Mouse (Mus musculus): ENCODE measurements at regions not wholly inside any gene's neighbourhood (a gene's known extent, or its start where the extent isn't known, plus 50 kb on each side); places are given as distances from the start of the nearest gene placed in this dataset.

DNA sequence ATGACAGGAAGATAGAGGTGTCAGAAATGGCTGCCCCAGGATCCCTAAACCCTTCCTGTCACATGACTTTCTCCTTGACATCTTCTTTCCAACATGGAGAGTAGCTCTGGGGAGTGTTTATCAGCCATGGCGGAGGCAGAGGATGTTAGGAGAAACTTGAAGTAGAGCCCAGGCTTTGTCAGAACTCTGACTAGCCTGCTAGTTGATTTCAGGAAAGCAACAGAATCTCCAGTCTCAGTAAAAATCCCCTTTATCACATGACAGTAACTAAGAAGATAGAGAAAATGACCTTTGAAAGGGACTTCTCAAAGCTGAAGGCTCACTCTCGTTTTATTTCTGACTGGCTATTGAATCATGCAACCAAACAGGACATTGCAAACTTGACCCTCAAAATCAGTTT lies 76.3 kb upstream of the Glrp1 start:
- Histone ChIP-seq H3K27me3 (ENCODE audit: control insufficient read depth, insufficient read depth, low read length) (no peaks in the 10 kb centered on the region), H3K36me3 (ENCODE audit: control insufficient read depth, insufficient read depth, low read length) (no peaks in the 10 kb centered on the region), H3K4me3 (ENCODE audit: low read depth, low read length) (no peak overlapping the region), H3K9me3 (ENCODE audit: control insufficient read depth, low read length) (no peaks in the 10 kb centered on the region), H3K4me2 (ENCODE audit: low read depth, low read length, severe bottlenecking) (no peak overlapping the region), H3K9ac (ENCODE audit: low read length) (no peak overlapping the region), H3K4me1 (replicated peaks; ENCODE audit: control insufficient read depth, insufficient read depth, low read length) (no peaks in the 10 kb centered on the region), H3K27ac (ENCODE audit: low read depth, low read length) (no peak overlapping the region)
- DNase-seq (ENCODE audit: low spot score) = no peak
- 89% methylated on average over 2 of the region's 2 CpGs for WGBS
- ATAC-seq (replicated peaks; ENCODE audit: low FRiP score) = no peak

DNA sequence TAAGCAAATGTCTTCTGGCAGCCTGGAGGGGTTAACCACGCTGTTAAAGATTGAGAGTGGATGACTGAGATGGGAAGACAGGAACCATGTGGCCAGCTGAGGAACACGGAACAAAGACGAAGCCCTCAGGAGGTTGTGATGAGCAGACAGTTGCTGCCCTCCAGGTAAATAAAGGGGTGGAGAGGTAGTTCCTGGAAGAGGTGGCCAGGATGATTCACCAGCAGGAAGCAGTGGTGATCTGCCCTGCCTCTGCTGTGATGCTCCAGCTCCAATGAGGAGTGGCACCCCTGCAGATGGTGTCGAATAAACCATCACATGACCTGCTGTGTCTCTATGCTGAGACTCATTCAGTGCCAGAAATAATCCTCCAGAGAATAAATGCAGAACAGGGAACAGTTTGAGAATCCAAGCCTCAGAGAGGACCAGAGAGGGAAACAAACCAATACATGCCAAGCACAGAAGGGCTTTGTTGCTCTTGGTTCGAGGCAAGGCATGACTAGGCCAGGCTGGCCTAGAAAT lies 74.7 kb upstream of the Glrp1 start:
- Histone ChIP-seq H3K27ac (ENCODE audit: low read depth, low read length) (no peak overlapping the region), H3K4me2 (ENCODE audit: low read depth, low read length, severe bottlenecking) (no peak overlapping the region), H3K4me1 (replicated peaks; ENCODE audit: control insufficient read depth, insufficient read depth, low read length) (no peaks in the 10 kb centered on the region), H3K4me3 (ENCODE audit: low read depth, low read length) (no peak overlapping the region), H3K27me3 (ENCODE audit: control insufficient read depth, insufficient read depth, low read length) (no peaks in the 10 kb centered on the region), H3K9me3 (ENCODE audit: control insufficient read depth, low read length) (no peaks in the 10 kb centered on the region), H3K36me3 (ENCODE audit: control insufficient read depth, insufficient read depth, low read length) (no peaks in the 10 kb centered on the region), H3K9ac (ENCODE audit: low read length) (no peak overlapping the region)
- DNase-seq (ENCODE audit: low spot score) (no peak), ATAC-seq (replicated peaks; ENCODE audit: low FRiP score) (no peak)
- 79% methylated on average over 5 of the region's 5 CpGs for WGBS

DNA sequence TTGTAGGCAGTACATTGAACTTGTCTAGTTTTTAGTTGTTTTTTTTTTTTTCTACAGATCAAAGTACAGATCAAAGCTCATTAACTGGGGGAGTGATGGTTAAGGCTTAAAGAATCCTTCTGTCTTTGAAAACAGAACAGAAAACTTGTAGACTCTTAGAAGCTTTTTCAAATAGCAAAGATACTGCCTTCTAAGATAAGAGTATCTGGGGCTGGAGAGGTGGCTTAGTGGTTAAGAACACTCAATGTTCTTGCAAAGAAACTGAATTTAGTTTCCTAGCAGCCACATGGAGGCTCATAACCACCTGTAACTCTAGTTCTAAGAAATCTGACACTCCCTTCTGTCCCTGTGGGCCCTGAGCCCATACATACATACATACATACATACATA lies 68.4 kb upstream of the Glrp1 start:
- DNase-seq (ENCODE audit: low spot score) = no peak
- H3K4me3 ChIP-seq (ENCODE audit: low read depth, low read length) = no peak overlapping the region
- H3K4me1 ChIP-seq (replicated peaks; ENCODE audit: control insufficient read depth, insufficient read depth, low read length) = no peaks in the 10 kb centered on the region
- no peak overlapping the region for H3K27ac ChIP-seq (ENCODE audit: low read depth, low read length)
- no peaks in the 10 kb centered on the region for H3K27me3 ChIP-seq (ENCODE audit: control insufficient read depth, insufficient read depth, low read length)
- no peaks in the 10 kb centered on the region for H3K9me3 ChIP-seq (ENCODE audit: control insufficient read depth, low read length)
- no peak for ATAC-seq (replicated peaks; ENCODE audit: low FRiP score)
- no peak overlapping the region for H3K9ac ChIP-seq (ENCODE audit: low read length)
- H3K36me3 ChIP-seq (ENCODE audit: control insufficient read depth, insufficient read depth, low read length) = no peaks in the 10 kb centered on the region
- no peak overlapping the region for H3K4me2 ChIP-seq (ENCODE audit: low read depth, low read length, severe bottlenecking)

DNA sequence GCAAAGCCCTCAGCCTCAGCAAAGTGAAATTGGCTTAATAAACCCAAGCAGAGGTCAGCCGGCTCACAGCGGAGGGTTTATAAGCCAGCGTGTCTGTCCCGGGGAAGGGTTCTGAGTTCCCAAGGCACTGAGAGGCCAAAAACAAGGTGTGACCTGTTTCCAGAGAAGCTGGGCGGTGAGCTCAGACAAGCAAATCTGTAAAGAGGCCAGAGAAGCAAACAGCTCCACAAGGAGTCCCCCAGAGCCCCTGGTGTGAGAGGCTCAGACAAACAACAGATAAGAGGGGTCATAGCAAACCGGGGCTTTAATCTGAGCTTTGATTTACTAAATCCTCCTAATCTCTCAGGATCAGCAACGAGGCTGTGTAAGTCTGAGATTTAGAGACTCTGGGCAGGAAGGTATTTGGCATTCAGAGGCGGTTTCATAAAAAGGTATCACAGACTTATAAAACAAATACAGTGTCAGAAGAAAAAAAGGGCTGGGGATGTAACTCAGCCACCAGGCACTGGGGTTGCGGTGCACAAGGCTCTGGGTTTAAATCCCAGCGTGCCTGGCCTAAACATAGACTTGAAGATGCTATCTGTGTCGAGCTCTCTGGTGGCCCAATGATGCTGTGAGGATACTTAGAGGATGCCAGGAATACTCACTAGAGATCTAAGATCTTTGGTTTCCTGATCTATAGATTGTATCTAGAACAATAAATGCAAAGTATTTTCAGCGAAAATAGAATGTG lies 67.8 kb upstream of the Glrp1 start:
- Histone ChIP-seq H3K9me3 (ENCODE audit: control insufficient read depth, low read length) (no peaks in the 10 kb centered on the region), H3K27ac (ENCODE audit: low read depth, low read length) (no peak overlapping the region), H3K4me2 (ENCODE audit: low read depth, low read length, severe bottlenecking) (no peak overlapping the region), H3K4me1 (replicated peaks; ENCODE audit: control insufficient read depth, insufficient read depth, low read length) (no peaks in the 10 kb centered on the region), H3K27me3 (ENCODE audit: control insufficient read depth, insufficient read depth, low read length) (no peaks in the 10 kb centered on the region), H3K36me3 (ENCODE audit: control insufficient read depth, insufficient read depth, low read length) (no peaks in the 10 kb centered on the region), H3K4me3 (ENCODE audit: low read depth, low read length) (no peak overlapping the region), H3K9ac (ENCODE audit: low read length) (no peak overlapping the region)
- no peak for DNase-seq (ENCODE audit: low spot score)
- WGBS = 11% methylated on average over 12 of the region's 12 CpGs
- no peak for ATAC-seq (replicated peaks; ENCODE audit: low FRiP score)

DNA sequence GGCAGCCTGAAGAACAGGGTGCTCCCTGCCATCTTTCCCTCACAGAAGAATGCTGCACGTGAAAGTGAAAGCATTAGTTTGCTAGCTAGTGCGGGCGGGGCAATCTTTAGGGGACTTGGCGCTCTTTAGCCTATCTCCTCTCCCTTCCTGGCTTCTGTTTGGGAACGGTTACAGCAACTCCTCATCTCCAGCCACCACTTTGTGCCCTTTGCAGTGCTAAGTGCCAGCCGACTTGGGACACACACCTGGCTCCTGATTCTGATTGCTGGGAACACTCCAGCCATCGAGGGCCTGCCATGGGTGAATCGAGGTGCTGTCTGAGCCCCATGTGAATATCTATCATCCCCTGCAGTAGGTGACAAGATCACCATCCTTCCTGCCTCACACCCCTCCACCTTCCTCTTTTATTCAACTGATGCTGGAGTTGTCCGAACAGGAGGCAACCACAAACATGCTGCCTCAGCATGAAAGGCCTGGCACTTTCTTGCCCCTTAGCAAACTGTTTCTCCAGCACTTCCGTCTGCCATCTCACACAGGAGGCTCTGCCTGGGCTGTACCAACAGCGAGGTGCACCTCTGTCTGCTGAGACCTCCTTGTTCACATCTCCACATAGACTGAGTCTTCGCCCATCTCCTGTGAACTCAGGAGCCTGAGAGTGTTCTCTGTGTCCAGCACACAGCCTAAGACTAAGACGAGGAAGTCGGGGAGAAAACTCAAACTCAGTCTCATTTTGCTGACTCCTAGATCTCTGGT lies 66.2 kb upstream of the Glrp1 start:
- 75% methylated on average over 14 of the region's 14 CpGs for WGBS
- no peak overlapping the region for H3K27ac ChIP-seq (ENCODE audit: low read depth, low read length)
- H3K4me1 ChIP-seq (replicated peaks; ENCODE audit: control insufficient read depth, insufficient read depth, low read length) = no peaks in the 10 kb centered on the region
- H3K4me2 ChIP-seq (ENCODE audit: low read depth, low read length, severe bottlenecking) = no peak overlapping the region
- H3K4me3 ChIP-seq (ENCODE audit: low read depth, low read length) = no peak overlapping the region
- H3K9ac ChIP-seq (ENCODE audit: low read length) = no peak overlapping the region
- DNase-seq (ENCODE audit: low spot score) (no peak), ATAC-seq (replicated peaks; ENCODE audit: low FRiP score) (no peak)
- no peaks in the 10 kb centered on the region for H3K36me3 ChIP-seq (ENCODE audit: control insufficient read depth, insufficient read depth, low read length)
- H3K27me3 ChIP-seq (ENCODE audit: control insufficient read depth, insufficient read depth, low read length) = no peaks in the 10 kb centered on the region
- H3K9me3 ChIP-seq (ENCODE audit: control insufficient read depth, low read length) = no peaks in the 10 kb centered on the region; the same call in 1 of the 2 replicates

DNA sequence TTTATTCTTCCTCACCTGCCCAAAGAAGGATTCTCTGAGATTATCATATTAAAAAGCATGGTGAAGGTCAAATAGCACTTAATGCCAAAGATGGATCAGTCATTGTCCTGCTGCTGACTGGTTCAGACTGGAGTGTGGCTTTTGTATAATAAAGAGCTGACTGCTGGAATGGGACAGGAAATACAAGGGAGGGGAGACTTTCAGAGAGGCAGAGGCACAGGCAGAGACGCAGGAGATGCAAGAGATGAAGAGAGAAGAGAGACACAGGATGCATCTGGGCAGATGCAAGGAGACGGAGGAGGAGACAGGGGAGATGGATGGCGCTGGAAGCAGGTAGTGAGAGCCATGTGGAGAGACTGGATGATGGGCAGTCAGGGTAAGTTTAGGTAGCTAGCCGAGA lies 65.4 kb upstream of the Glrp1 start:
- Histone ChIP-seq H3K27ac (ENCODE audit: low read depth, low read length) (no peak overlapping the region), H3K4me1 (replicated peaks; ENCODE audit: control insufficient read depth, insufficient read depth, low read length) (no peaks in the 10 kb centered on the region), H3K4me2 (ENCODE audit: low read depth, low read length, severe bottlenecking) (no peak overlapping the region), H3K9me3 (ENCODE audit: control insufficient read depth, low read length) (no peaks in the 10 kb centered on the region; the same call in 1 of the 2 replicates), H3K9ac (ENCODE audit: low read length) (no peak overlapping the region), H3K27me3 (ENCODE audit: control insufficient read depth, insufficient read depth, low read length) (no peaks in the 10 kb centered on the region), H3K4me3 (ENCODE audit: low read depth, low read length) (no peak overlapping the region), H3K36me3 (ENCODE audit: control insufficient read depth, insufficient read depth, low read length) (no peaks in the 10 kb centered on the region)
- DNase-seq (ENCODE audit: low spot score) (no peak), ATAC-seq (replicated peaks; ENCODE audit: low FRiP score) (no peak)
- 64% methylated on average over 4 of the region's 4 CpGs for WGBS

DNA sequence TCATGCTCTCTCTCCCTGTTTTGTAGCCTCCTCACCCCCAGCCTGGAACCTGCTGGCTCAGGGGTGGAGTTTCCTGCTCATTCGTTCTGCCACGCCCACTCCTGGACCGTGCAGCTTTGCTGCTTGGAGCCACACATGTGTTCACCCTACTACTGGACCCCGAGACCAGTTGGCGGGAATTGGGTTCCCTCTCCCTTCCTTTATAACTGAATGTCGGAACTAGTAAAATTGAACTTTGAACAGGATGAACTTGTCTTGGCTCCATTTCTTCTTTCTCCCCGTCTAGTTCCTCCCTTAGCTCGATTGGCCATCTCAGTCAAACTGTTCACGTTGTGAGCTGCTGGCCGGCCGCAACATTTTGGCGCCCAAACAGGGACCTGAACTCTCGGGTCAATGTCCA lies 62.3 kb upstream of the Glrp1 start:
- no peak overlapping the region for H3K4me2 ChIP-seq (ENCODE audit: low read depth, low read length, severe bottlenecking)
- H3K36me3 ChIP-seq (ENCODE audit: control insufficient read depth, insufficient read depth, low read length) = no peaks in the 10 kb centered on the region
- no peaks in the 10 kb centered on the region for H3K27me3 ChIP-seq (ENCODE audit: control insufficient read depth, insufficient read depth, low read length)
- no peak overlapping the region for H3K27ac ChIP-seq (ENCODE audit: low read depth, low read length)
- no peak for ATAC-seq (replicated peaks; ENCODE audit: low FRiP score)
- H3K9ac ChIP-seq (ENCODE audit: low read length) = no peak overlapping the region
- no peaks in the 10 kb centered on the region; the same call in 1 of the 2 replicates for H3K9me3 ChIP-seq (ENCODE audit: control insufficient read depth, low read length)
- 95% methylated on average over 13 of the region's 13 CpGs for WGBS
- no peaks in the 10 kb centered on the region; the same call in 1 of the 2 replicates for H3K4me1 ChIP-seq (replicated peaks; ENCODE audit: control insufficient read depth, insufficient read depth, low read length)
- DNase-seq (ENCODE audit: low spot score) = no peak
- H3K4me3 ChIP-seq (ENCODE audit: low read depth, low read length) = no peak overlapping the region

DNA sequence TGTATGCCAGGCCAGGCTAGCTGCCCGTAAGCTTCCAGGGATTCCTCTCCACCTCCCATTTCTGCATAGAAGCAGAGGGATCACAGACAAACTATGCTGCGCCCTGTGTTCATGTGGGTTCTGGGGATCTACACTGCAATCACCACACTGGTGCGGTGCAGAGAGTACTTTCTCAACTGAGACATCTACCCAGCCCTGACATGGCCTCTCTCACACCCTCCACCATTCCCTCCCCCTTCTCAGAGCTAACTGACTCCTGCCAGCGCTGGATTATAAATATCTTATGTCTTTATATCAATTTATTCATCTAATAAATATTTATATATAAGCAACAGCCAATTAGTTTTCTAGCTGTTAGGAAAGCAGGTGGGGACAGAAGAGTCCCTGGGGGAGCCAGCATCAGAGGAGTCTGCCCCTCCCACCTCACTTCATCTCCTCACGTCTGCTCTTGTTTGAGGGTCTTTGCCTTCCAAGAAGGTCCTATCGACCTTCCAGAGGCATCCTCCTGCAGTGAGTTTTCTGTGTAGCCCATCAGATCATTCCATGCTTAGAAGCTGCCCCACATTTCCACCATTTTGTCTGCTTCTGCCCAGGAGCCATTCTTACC lies 58.7 kb upstream of the Glrp1 start:
- Histone ChIP-seq H3K4me2 (ENCODE audit: low read depth, low read length, severe bottlenecking) (no peak overlapping the region), H3K9me3 (ENCODE audit: control insufficient read depth, low read length) (no peaks in the 10 kb centered on the region; the same call in 1 of the 2 replicates), H3K4me3 (ENCODE audit: low read depth, low read length) (no peak overlapping the region), H3K36me3 (ENCODE audit: control insufficient read depth, insufficient read depth, low read length) (no peaks in the 10 kb centered on the region), H3K9ac (ENCODE audit: low read length) (no peak overlapping the region; the same call in 1 of the 2 replicates), H3K4me1 (replicated peaks; ENCODE audit: control insufficient read depth, insufficient read depth, low read length) (no peaks in the 10 kb centered on the region; the same call in 1 of the 2 replicates), H3K27ac (ENCODE audit: low read depth, low read length) (no peak overlapping the region), H3K27me3 (ENCODE audit: control insufficient read depth, insufficient read depth, low read length) (no peaks in the 10 kb centered on the region)
- DNase-seq (ENCODE audit: low spot score) = no peak
- ATAC-seq (replicated peaks; ENCODE audit: low FRiP score) = no peak
- 77% methylated on average over 6 of the region's 6 CpGs for WGBS
